Mouse (Mus musculus) mammary gland, adult 2 months (tissue): ENCODE results near the gene Mfsd6l. TPM values are rescaled to one million over a fixed set of nuclear protein-coding genes. Genes with fewer than 3 reads are reported as not detected.

ENCODE experiments used
- polyA plus RNA-seq: library from polyadenylated mRNA; depleted of rRNA; stranded (reverse); fragments of >200 nt; gene quantifications from 2 replicates; pipeline ENCODE4 v1.2.3, GENCODE M21; 2012; ENCODE audit warnings: low replicate concordance; rRNA removed

Gene Mfsd6l
- 0.96 and 1.4 TPM in 2 replicates for polyA plus RNA-seq

DNA sequence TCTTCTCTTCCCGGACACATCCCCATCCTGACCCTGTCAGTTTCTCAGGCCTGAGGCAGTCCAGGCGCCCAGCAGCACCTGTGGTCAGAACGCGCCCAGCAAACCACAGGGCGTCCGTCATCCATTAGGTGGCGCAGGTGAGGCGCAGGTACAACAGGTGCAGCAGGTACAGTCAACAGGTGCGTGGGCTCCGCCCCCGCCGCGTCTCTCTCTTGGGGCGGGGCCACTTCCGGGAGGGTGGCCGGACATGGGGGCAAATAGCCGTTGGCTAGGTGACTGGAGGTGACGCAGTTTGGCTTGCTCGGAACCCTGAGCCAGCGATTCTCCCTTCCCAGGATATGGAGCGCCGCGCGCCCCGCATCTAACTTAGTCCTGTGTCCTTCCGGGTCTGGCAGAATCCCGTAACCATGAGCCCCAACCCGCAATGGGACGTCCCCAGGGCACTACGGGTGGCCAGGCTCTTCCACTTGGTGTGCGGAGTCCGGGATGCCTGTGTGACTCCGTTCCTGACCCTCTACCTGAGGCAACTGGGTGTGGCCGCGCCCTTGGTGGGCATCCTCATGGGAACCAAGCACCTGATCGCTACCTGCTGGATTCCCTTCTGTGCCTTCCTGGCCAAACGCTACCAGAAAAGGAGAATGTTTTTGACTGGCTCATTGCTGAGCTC lies at the start of gene Mfsd6l:
Gene Mfsd6l (plus strand): TSS at position 269 of the 667 bp plus-strand sequence.

DNA sequence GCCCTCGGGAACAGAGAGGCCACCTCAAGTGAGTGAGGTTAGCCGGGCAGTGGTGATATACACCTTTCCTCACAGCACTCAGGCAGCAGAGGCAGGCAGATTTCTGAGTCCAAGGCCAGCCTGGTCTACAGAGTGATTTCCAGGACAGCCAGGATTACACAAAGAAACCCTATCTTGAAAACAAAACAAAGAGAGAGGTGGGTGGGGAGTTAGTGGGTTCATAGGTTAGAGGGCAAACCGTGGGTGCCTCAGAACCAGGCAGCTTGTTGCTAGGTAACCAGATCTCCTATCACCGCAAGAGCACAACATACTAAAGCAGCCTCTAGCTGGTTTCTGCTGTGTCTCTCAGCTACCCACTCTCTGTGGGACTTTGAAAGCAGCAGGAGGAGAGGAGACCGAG lies 30.7 kb downstream of the Mfsd6l start, which contains the start of gene Ccdc42:
Gene Ccdc42 (plus strand): TSS at position 301 of the 400 bp plus-strand sequence.

Other genes with a start within 250 kb of the Mfsd6l start
- 16.2 and 26.4 TPM in 2 replicates for gene Ntn1, start 155.4 kb upstream of the Mfsd6l start, polyA plus RNA-seq
- 16.3 and 25.9 TPM in 2 replicates for gene Pik3r5, start 124.1 kb upstream of the Mfsd6l start, polyA plus RNA-seq
- 9.8 and 11.8 TPM in 2 replicates for gene Pik3r6, start 53.2 kb upstream of the Mfsd6l start, polyA plus RNA-seq
- 0.31 and 0.37 TPM in 2 replicates for gene Ccdc42, start 30.8 kb downstream of the Mfsd6l start, polyA plus RNA-seq
- gene Myh10, start 135.4 kb downstream of the Mfsd6l start, polyA plus RNA-seq, result 16.2 and 17.8 TPM in 2 replicates